Mouse (Mus musculus): ENCODE results near the gene Slmap. TPM values are rescaled to one million over a fixed set of nuclear protein-coding genes. Genes with fewer than 3 reads are reported as not detected.
"Not testable (repeated sequence)": the region's sequence is repeated elsewhere in the genome, so short reads cannot be mapped to it uniquely, and the experiment has no call there.

The Slmap gene
- polyA plus RNA-seq, 1 experiment: 59.7 TPM

GRCm38 (mm10) chr14:26436304-26436703 is 98.4 kb downstream of the Slmap start:
- H3K4me3 ChIP-seq (ENCODE audit: insufficient read depth, low read length): no peak overlapping the region
- peak; percentile 25; the same call in 1 of the 2 replicates for TF ChIP-seq CTCF (IDR thresholded peaks at IDR 0.05; ENCODE audit: extremely low read depth, insufficient read depth, low read length)
- TF ChIP-seq POLR2A (IDR thresholded peaks at IDR 0.05; ENCODE audit: extremely low read depth, insufficient read depth, low read length): no peak
- no peaks in the 10 kb centered on the region; the same call in 1 of the 2 replicates for H3K4me1 ChIP-seq (ENCODE audit: control insufficient read depth, insufficient read depth, low read length)
- H3K27ac ChIP-seq (ENCODE audit: insufficient read depth, low read length): no peak overlapping the region

GRCm38 (mm10) chr14:26432320-26432719 is 102.4 kb downstream of the Slmap start:
- Histone ChIP-seq H3K4me3 (ENCODE audit: insufficient read depth, low read length) (no peak overlapping the region), H3K4me1 (ENCODE audit: control insufficient read depth, insufficient read depth, low read length) (no peaks in the 10 kb centered on the region), H3K27ac (ENCODE audit: insufficient read depth, low read length) (no peak overlapping the region)
- no peak for TF ChIP-seq POLR2A (IDR thresholded peaks at IDR 0.05; ENCODE audit: extremely low read depth, insufficient read depth, low read length)
- no peak for TF ChIP-seq CTCF (IDR thresholded peaks at IDR 0.05; ENCODE audit: extremely low read depth, insufficient read depth, low read length)

- no peak for TF ChIP-seq POLR2A (IDR thresholded peaks at IDR 0.05; ENCODE audit: extremely low read depth, insufficient read depth, low read length)
- no peak for TF ChIP-seq CTCF (IDR thresholded peaks at IDR 0.05; ENCODE audit: extremely low read depth, insufficient read depth, low read length)
- no peak overlapping the region; the same call in 1 of the 2 replicates for H3K27ac ChIP-seq (ENCODE audit: insufficient read depth, low read length)
Observed at GRCm38 (mm10) chr14:26431919-26432318, 102.8 kb downstream of the Slmap start.

DNA sequence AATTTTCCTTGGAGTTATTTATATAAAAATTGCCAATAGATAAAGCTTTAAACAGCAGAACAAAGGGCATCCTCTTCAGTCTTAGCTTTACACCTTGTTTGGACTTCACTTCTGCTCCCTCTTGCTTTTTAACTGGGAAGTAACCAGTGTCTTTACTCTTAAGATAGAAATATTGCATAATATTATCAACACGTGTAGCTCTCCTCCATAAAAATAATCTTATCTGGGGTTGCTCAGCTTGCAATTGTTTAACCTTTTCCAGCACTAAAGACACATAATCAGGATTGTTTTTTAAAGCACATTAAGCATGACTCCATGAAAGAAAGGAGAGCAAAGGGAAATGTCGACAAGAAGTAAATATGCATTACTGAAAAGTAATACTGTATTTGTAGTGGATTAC is 114.5 kb downstream of the Slmap start:
- no peaks in the 10 kb centered on the region for H3K4me1 ChIP-seq (ENCODE audit: control insufficient read depth, insufficient read depth, low read length)
- no peak for TF ChIP-seq POLR2A (IDR thresholded peaks at IDR 0.05; ENCODE audit: extremely low read depth, insufficient read depth, low read length)
- TF ChIP-seq CTCF (IDR thresholded peaks at IDR 0.05; ENCODE audit: extremely low read depth, insufficient read depth, low read length): no peak
- no peak overlapping the region for H3K4me3 ChIP-seq (ENCODE audit: insufficient read depth, low read length)
- H3K27ac ChIP-seq (ENCODE audit: insufficient read depth, low read length): no peak overlapping the region

More at GRCm38 (mm10) chr14:26431919-26432318, 102.8 kb downstream of the Slmap start:
- no peaks in the 10 kb centered on the region for H3K4me1 ChIP-seq (ENCODE audit: control insufficient read depth, insufficient read depth, low read length)
- H3K4me3 ChIP-seq (ENCODE audit: insufficient read depth, low read length): no peak overlapping the region

DNA sequence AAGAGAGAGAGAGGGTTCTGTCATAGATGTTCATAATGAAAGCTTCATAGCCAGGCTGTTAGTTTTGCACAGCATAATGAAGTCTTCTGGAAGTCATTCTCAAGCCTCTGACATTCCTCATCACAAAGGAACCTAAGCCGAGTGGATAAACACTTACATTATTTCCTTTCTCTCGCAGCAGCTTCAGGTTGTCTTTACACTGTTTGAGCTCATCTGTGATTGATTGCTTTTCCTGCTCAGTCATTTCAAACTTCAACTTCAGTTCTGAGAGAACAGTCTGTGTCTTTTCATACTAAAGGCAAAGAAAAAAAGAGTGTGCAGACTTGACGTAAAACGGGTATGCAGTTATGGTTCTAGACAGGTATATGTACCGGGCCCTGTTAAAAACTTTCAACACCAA is 116.8 kb downstream of the Slmap start:
- Histone ChIP-seq H3K4me1 (ENCODE audit: control insufficient read depth, insufficient read depth, low read length) (no peaks in the 10 kb centered on the region), H3K27ac (ENCODE audit: insufficient read depth, low read length) (no peak overlapping the region), H3K4me3 (ENCODE audit: insufficient read depth, low read length) (no peak overlapping the region)
- TF ChIP-seq CTCF (IDR thresholded peaks at IDR 0.05; ENCODE audit: extremely low read depth, insufficient read depth, low read length) (no peak), POLR2A (IDR thresholded peaks at IDR 0.05; ENCODE audit: extremely low read depth, insufficient read depth, low read length) (no peak)

GRCm38 (mm10) chr14:26417088-26417487 is 117.6 kb downstream of the Slmap start:
- no peak overlapping the region for H3K4me3 ChIP-seq (ENCODE audit: insufficient read depth, low read length)
- no peak for TF ChIP-seq POLR2A (IDR thresholded peaks at IDR 0.05; ENCODE audit: extremely low read depth, insufficient read depth, low read length)
- TF ChIP-seq CTCF (IDR thresholded peaks at IDR 0.05; ENCODE audit: extremely low read depth, insufficient read depth, low read length): no peak
- no peak overlapping the region for H3K27ac ChIP-seq (ENCODE audit: insufficient read depth, low read length)
- H3K4me1 ChIP-seq (ENCODE audit: control insufficient read depth, insufficient read depth, low read length): no peaks in the 10 kb centered on the region

- TF ChIP-seq POLR2A (IDR thresholded peaks at IDR 0.05; ENCODE audit: extremely low read depth, insufficient read depth, low read length) (no peak), CTCF (IDR thresholded peaks at IDR 0.05; ENCODE audit: extremely low read depth, insufficient read depth, low read length) (no peak)
- H3K4me3 ChIP-seq (ENCODE audit: insufficient read depth, low read length): no peak overlapping the region
- no peak overlapping the region for H3K27ac ChIP-seq (ENCODE audit: insufficient read depth, low read length)
- no peaks in the 10 kb centered on the region for H3K4me1 ChIP-seq (ENCODE audit: control insufficient read depth, insufficient read depth, low read length)
Observed at GRCm38 (mm10) chr14:26413581-26413980, 121.2 kb downstream of the Slmap start.

DNA sequence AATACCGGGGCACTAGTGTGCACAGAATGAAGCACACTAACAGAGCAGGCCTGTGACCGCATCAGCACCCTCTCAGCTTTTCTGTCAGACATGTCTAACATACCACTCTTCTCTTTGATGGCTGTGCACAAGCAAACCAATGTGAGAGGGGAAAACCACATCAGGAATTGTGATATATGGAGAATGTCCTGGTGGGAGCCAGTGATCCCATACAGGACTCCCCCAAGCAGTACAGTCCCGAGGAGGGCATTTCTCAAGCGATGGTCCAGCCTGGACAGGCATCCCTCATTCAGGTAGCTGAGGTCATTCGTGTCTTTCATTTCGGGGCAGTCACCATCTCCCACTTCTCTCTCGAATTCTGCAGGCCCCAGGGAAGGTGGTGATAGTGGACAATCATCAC is 128.0 kb downstream of the Slmap start:
- Histone ChIP-seq H3K4me1 (ENCODE audit: control insufficient read depth, insufficient read depth, low read length) (no peaks in the 10 kb centered on the region; the same call in 1 of the 2 replicates), H3K4me3 (ENCODE audit: insufficient read depth, low read length) (no peak overlapping the region), H3K27ac (ENCODE audit: insufficient read depth, low read length) (no peak overlapping the region)
- no peak for TF ChIP-seq POLR2A (IDR thresholded peaks at IDR 0.05; ENCODE audit: extremely low read depth, insufficient read depth, low read length)
- no peak for TF ChIP-seq CTCF (IDR thresholded peaks at IDR 0.05; ENCODE audit: extremely low read depth, insufficient read depth, low read length)

DNA sequence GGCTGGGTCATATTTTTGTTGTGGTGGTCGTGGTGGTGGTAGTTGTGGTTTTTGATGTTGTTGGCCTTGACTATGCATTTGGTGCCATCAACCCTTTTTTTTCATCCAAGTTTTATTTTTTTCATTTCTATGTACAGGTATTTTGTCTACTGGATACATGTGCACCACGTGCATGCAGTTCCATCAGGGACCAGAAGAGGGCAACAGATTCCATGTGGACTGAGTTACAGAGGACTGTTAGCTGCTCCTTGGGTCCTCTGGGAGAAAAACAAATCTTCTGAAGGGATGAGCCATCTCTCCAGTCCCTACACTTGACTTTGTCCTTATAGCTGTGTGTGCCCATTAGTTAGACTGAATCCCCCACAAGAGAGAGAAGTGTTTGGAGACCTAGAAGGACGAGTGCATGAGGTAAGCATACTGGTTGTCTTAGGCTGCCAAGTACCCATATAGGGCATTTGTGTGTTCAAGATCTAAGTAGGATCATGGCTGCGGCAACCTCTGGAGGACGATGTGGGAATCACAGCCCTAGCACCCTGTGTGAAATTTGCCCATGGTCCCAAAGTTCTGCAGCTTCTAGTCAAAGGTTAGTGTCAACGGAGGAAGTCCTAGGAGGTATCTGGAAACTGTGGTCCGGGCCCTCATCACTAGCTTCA is 136.1 kb downstream of the Slmap start:
- no peak overlapping the region for H3K4me3 ChIP-seq (ENCODE audit: insufficient read depth, low read length)
- H3K4me1 ChIP-seq (ENCODE audit: control insufficient read depth, insufficient read depth, low read length): no peaks in the 10 kb centered on the region; the same call in 1 of the 2 replicates
- TF ChIP-seq CTCF (IDR thresholded peaks at IDR 0.05; ENCODE audit: extremely low read depth, insufficient read depth, low read length): no peak
- no peak for TF ChIP-seq POLR2A (IDR thresholded peaks at IDR 0.05; ENCODE audit: extremely low read depth, insufficient read depth, low read length)
- H3K27ac ChIP-seq (ENCODE audit: insufficient read depth, low read length): no peak overlapping the region

DNA sequence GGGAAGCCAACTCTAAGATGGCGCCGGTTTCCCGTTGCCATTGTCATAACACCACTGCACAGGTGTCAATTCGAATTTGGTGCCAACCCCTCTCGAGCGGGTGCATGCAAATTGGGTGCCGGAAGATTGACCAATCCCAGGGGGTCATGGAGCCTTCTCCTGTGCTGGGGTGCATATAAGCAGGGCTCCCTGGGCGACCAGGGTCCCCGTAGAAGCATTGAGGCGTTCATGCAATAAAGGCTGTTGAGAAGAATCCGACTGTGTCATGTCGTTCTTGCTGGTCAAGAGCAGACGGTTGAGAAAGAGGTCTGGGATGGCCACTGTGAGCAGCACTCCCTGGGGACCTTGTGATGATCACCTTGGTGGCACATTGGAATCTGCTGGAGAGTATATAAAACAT is 142.9 kb downstream of the Slmap start:
- no peak overlapping the region for H3K27ac ChIP-seq (ENCODE audit: insufficient read depth, low read length)
- TF ChIP-seq POLR2A (IDR thresholded peaks at IDR 0.05; ENCODE audit: extremely low read depth, insufficient read depth, low read length) (no peak), CTCF (IDR thresholded peaks at IDR 0.05; ENCODE audit: extremely low read depth, insufficient read depth, low read length) (no peak)
- no peak overlapping the region for H3K4me3 ChIP-seq (ENCODE audit: insufficient read depth, low read length)
- no peaks in the 10 kb centered on the region for H3K4me1 ChIP-seq (ENCODE audit: control insufficient read depth, insufficient read depth, low read length)

DNA sequence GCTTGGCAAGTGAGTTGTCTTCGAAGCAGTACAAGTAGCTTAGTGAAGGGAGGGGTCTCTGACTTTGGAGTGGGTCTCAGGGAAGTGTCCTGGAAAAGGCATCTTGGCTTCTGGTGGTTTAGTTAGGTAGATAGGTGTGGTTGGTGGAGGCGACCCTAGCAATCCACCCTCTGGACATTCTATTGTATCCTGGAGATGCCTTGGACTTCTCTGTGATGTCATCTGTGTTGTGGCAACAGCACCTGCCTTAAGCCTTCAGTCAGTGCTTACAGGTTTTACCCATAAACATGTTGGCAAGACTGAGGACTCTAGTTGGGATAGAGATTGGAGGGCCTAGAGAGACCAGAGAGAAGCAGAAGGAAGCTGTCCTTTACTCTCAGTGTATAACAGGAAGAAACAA is 145.8 kb downstream of the Slmap start:
- H3K4me3 ChIP-seq (ENCODE audit: insufficient read depth, low read length); H3K27ac ChIP-seq (ENCODE audit: insufficient read depth, low read length); H3K4me1 ChIP-seq (ENCODE audit: control insufficient read depth, insufficient read depth, low read length): not testable (repeated sequence)

DNA sequence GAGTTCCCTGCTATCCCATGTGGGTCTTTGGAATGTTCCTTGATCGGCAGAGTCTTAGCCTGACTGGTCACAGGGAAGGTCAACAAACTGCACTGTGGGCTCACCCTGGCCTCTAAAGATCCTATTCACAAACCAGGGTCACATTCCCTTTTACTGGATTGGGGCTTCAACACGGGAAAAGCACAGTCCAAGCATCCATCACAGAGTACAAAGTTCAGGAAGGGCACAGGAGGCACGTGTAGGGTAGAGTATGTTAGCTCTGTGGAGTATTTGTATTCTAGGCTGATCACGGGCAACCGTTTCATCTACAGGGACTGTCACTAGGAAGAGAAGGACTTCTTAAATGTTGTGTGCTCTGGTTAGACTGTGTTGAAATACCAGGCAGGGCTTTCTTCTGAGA is 147.7 kb downstream of the Slmap start:
- not testable (repeated sequence) for H3K4me1 ChIP-seq (ENCODE audit: control insufficient read depth, insufficient read depth, low read length); H3K4me3 ChIP-seq (ENCODE audit: insufficient read depth, low read length); H3K27ac ChIP-seq (ENCODE audit: insufficient read depth, low read length)

DNA sequence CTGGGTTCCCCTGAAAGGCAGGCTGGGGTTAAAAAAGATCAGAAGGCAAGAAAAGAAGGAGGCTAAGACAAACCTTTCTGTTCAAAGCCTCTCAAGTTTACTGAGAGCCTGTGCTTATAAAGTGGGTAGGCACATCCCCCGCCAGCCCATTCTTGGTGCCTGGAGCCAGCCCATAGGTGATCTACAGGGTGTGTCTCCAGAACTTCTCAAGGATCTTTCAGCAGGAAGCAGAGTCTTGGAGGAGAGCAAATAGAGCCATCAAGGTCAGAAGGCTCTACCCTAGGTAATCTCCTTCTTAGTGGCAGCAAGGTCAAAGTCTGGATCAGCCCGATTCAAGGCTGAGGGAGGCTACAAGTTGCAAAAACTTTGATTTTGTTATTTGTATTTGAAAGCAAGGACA is 149.1 kb downstream of the Slmap start:
- H3K4me3 ChIP-seq (ENCODE audit: insufficient read depth, low read length); H3K4me1 ChIP-seq (ENCODE audit: control insufficient read depth, insufficient read depth, low read length); H3K27ac ChIP-seq (ENCODE audit: insufficient read depth, low read length): not testable (repeated sequence)

Measured in cortical plate, adult 2 months (tissue).